Mouse (Mus musculus) erythroblast, embryonic 14.5 days (primary cell): ENCODE measurements around the gene Taf12.

Source experiments
- GATA1 ChIP-seq: IDR thresholded peaks from 2 replicates; pipeline ENCODE4 v1.6.1; 2012; ENCODE audit warnings: low read length, inconsistent platforms, mixed read lengths
- TAL1 ChIP-seq: IDR thresholded peaks from 3 replicates; pipeline ENCODE4 v1.6.1; 2012; ENCODE audit warnings: low read length, inconsistent platforms, mixed read lengths

- TF ChIP-seq TAL1 (no peak), GATA1 (no peak)
Measured at GRCm38 (mm10) chr4:132301965-132302938, 28.1 kb downstream of the Taf12 start.
